Mouse (Mus musculus) right cerebral cortex, postnatal 4 days (tissue): ENCODE results near the gene Pax3.

Source experiments
- DNase-seq: peaks from one replicate; pipeline ENCODE4 v3.0.0-alpha.2; 2022

The Pax3 gene

DNA sequence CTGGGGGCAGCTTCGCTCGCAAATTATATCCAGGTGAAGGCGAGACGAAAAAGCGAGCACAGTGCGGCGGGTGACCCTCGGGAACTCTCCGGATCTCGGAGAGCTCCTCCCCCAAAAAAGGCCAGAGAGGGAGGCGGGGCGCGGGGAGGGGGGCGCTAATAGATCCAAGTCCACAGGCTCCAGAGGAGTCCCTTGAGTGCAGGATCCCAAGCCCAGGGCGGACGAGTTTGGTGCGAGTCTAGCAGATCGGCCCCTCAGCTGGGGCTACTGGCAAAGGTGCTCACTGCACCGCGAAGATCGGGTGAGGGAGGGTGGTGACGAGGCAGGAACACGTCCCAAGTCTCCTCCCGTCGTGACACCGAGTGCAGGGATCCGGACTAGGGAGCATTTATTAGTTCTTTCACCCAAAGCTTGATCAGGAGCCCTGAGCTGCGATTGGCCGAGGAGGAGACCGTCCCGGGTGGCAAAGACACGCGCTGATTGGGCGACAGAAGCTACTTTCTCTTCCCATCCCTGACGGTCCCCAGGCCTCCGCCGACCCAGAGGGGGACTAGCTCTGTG, at the start of gene Pax3:
Pax3 (minus strand) TSS at position 384 of the 561 bp plus-strand sequence.
- no peak for DNase-seq

DNA sequence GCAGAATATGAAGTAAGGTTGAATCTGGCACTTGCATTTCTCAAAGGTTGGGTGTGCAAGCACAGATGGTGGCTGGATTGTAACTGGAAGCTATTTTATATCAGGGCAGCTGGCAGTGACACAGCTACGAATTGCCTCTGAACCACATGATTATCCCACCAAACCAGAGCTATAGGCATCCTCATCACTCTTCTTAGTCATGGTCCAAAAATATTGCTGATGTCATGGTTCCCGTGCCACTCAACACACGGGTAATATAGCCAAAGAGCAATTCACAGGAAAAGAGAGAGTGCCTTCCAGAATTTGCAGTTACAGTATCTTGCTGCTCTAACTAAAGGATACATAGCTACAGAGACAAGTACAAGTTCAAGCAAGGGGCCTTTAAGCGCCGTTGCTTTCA, 37.4 kb upstream of the Pax3 start:
- DNase-seq, result no peak

DNA sequence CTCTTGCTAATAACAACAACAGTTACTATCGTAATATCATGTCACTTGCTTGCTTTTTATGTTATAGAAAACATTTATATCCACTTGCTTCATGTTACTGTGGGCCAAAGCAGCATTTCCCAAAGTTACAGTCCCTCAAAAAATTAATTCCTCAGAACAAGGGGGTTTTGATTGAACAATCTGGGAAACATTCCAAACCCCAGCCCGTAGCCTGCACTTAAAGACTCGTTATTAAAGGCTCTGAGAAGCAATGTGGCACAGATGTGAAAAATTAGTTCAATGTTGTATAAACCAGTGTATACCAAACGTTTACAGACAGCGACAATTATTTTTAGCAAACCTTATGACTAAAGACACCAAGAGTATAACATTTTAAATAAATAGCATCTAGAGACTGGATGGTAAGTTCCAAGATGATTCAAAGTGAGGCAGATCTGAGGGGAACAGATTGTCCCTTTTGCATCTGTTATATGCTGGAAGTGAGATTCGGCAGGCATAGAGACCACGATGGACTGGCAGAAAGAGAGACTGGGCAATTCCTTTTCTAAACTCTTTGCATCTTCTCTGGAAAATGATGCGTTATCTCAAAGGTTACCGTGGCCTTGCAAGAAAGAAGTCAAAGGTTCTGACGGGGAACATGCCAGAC, 35.1 kb upstream of the Pax3 start:
- no peak for DNase-seq

DNA sequence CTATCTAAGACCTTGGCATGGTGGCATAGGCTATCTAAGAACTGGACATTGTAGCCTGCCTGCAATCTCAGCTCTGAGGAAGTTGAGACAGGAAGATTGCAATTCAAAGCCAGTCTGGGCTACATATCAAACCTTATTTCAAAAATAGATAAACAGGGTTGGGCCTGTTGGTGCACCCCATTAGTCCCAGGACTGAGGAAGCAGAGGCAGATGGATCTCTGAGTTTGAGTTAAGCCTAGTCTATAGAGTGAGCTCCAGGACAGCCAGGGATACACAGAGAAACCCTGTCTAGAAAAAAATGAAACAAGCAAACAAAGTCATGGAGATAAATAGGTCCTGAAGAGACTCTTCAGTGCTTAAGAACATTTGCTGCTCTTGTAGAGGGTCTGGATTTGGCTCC, 32.9 kb upstream of the Pax3 start:
- no peak for DNase-seq

DNA sequence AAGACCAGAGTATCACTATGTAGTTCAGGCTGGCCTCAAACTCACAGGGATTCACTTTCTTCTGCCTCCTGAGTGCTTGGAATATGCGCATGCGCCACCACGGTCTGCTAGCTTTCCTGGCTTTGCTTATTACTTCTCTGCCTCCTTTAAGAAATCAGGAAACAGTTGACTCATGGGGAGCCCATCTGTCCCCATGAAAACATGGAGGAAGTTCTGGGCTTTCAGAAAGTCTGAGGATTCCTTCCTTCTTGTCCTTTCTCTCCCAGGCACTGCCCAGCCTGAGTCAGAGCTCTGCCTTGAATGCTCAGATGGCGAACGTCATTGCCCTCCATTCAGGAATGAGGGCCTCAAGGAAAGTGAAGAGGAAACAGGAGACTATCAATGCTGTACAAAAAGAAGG, 31.8 kb upstream of the Pax3 start:
- DNase-seq, result no peak

GRCm38 (mm10) chr1:78218057-78218780, 21.3 kb upstream of the Pax3 start:
- DNase-seq, result no peak

DNA sequence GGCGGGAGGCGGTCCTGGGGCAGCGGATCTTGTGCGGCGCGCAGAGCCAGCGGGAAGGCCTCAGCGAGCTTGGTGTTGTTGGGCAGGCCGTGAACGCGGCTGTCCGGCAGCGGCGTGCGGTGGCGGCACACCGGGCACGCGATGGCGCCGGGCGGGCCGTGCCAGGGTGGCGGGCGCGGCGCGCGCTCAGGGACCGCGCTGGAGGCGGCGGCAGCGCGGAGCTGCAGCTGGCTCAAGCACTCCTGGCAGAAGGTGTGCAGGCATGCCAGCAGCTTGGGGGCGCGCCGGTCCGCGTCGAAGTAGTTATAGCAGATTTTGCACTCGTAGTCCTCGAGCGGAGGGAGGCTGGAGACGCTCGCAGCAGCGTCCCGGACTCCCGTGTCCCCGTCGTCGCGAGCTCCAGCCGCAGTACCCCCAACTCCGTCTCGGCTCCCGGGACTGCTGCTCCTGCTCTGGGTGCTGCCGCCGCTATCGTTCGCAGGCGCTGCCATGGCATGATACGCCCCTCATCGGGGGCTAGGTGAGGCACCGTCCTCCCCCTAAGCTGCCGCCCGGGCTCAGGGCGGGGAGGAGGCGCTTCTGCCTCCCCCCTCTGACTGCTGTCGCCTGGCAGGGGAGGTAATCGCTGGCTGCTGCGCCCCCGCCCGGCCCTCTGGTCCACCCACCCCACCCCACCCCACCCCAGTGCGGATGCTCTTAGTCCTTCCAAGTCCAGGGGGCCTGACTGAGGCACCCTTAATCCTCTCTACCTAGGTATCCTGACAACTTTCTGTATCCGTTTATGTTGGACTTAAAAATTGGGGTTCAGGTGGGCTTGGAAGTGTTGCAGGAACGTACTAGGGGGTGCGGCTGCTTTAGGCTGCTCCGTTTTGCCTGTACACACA, 20.5 kb upstream of the Pax3 start:
- no peak for DNase-seq

DNA sequence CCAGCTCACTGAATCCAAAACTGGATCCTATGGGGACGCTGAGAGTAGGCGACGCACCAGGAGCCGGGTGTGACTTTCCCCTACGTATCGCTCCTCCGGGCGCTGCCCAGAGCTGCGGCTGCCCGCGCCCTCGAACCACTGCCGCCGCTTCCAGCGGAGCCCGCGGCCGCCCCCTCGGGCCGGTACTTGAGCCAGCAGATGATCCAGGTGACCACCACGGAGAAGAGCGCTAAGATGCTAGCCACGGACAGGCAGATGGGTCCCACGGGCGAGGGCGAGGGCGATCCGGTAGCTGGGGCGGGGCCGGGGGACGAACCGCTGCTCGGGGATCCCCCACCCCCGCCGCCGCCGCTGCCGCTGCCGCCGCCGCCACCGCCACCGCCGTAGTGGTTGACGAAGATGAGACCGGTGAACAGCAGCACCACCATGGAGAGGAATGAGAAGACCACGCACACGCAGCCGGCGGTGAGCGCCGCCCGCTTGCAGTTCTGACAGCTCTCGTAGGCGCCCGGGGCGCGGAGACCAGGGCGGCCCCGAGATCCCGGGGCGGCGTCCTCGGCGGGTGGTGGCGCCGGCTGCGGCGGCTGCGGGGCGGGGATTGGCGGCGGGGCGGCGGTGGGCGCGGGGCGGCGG, 19.7 kb upstream of the Pax3 start:
- DNase-seq, result no peak

DNA sequence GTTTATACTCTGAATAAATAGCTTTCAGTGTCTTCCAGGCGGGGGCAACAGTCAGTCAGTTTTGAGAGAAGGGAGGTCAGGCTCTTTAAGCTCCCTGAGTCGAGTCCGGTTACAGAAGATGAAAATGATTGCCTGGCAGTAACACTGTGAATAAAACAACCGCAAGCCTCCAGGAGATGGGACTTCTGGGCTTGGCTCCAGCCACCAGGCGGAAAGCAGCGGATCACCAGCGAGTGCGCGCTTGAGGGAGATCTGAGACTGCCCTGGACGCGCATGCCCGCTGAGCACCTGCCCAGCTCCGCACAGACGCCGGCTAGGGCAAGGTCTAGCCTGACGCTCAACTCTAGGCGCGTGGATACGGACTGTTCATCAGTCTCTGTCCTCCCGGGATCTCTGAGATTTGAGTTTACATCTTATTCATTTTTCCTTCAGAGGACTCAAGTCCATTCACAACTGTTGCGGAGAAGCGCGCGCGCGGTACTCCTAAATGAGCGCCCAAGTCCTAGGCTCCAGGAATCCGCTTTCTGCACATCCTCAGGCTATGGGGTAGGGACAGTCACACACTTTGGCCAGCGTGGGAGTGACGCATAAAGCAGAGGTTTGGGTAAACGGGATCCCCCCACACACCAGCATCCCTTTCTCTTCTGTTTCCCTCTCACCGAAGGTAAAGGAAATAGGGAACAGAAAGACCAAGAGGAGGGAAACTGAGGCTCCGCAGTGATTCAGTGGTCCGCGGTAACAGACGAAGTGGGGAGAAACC, 19.0 kb upstream of the Pax3 start:
- DNase-seq, result no peak

DNA sequence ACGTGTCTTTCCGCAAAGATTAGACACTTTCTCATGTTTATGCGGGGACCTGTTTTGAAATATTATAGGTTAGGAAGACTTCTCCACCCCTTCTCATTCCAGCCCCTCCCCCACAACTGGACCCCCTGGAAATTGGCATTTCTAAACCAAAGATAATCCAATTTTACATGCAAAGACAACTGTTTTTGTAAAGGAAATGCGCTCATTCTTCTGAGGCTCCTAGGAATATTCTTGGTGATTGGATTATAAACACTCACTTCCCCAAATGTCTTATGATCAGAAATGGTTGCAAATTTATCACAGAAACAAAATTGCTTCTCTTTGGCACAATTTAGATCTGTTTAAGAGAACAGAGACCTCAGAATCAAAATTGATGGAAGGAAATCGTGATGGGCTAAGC, 14.1 kb upstream of the Pax3 start:
- DNase-seq, result no peak

DNA sequence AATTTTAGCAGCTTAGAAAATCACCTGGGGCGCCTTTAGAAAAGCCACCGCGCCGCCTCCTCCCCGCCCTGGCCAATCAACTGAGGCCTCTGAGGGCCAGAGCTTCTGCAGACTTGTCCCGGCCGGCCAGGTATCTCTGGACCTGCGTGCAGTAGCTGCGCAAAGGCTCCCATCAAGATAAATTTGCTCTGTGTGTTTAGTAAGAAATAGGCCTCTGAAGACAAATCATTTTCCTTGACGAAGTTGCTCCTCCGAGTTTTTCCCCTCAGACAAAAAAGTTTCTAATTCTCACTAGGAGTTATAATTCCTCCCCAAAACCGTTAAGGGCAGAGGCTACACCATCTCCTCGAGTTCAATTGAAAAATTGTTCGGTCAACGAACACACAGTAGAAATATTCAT, 13.6 kb upstream of the Pax3 start:
- no peak for DNase-seq

DNA sequence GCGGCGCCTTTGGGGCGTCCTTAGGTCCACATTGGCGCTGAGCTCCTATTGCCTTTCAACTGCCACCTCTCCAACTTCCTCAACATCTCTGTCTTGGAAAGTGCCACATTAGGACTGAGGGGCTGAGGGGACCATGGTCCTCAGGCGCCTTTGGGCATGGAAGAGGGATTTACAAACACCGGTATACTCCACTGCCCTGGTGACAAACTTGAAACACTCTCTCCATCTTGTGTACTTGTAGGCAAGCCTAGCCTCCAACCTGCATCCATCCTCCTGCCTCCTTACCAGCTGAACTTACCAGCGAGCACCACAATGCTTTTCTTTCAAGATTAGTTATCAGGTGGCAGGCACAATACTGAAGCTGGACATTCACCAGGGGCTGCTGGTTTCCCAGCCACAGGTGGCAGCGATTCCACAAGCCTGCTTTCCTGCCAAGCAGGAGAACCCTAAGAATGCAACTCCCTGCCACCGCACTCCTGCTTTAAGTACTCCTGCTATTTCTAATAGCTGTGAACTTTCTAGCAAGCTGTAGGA, 11.4 kb upstream of the Pax3 start:
- no peak for DNase-seq

- DNase-seq, result no peak
These were observed 7.4 kb upstream of the Pax3 start for GRCm38 (mm10) chr1:78204341-78204740.

DNA sequence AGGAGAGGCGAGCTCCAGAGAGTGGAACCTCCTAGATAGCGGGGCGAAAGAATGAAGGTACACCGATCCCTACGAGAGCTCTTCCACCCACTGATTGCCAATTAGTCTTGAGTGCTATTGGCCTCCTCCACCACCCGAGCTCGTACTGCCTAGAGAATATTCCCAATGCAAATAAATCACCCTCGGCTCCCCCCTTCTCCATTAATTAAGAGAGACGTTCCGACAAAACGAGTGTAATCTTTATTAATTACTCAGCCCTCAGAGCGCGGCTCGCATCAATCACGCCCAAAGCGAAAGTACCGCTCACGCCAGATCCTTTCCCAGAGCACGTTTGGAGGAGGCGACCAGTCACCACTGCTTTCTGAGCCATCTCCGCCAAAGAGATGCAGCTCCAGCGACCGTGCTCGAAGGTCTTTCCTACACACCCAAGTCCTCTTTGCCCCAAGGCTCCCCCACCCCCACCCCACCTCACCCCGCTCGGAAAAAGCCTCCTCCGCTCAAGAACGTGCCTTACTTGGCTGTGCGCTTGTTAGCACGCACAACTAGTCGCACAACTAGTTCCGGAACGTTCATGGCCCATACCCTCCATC, 6.8 kb upstream of the Pax3 start:
- no peak for DNase-seq

GRCm38 (mm10) chr1:78203086-78203614, 6.2 kb upstream of the Pax3 start:
- no peak for DNase-seq

GRCm38 (mm10) chr1:78202466-78203085, 5.6 kb upstream of the Pax3 start:
- no peak for DNase-seq

GRCm38 (mm10) chr1:78201251-78202010, 4.5 kb upstream of the Pax3 start:
- no peak for DNase-seq

GRCm38 (mm10) chr1:78200191-78200590, 3.3 kb upstream of the Pax3 start:
- DNase-seq, result no peak

GRCm38 (mm10) chr1:78199221-78199620, 2.3 kb upstream of the Pax3 start:
- DNase-seq, result no peak
